Mouse (Mus musculus) myocyte (in vitro differentiated cells): ENCODE data around the gene Arhgef12. TPM values are rescaled to one million over a fixed set of nuclear protein-coding genes. Genes with fewer than 3 reads are reported as not detected.

ENCODE experiments used
- H3K27me3 ChIP-seq: one replicate; pipeline ENCODE4 v1.6.1; 2011; ENCODE audit not compliant: control insufficient read depth, insufficient read depth, insufficient read length
- H3K36me3 ChIP-seq: one replicate; pipeline ENCODE4 v1.6.1; 2011; ENCODE audit not compliant: control insufficient read depth, insufficient read depth
- H3K4me2 ChIP-seq: one replicate; pipeline ENCODE4 v1.6.1; 2011; ENCODE audit warnings: low read depth, control low read depth
- H3K4me3 ChIP-seq: one replicate; pipeline ENCODE4 v1.5.1; 2011; ENCODE audit warnings: mild to moderate bottlenecking, control low read depth, moderate library complexity
- H3K79me2 ChIP-seq: one replicate; pipeline ENCODE4 v1.6.1; 2011; ENCODE audit not compliant: control insufficient read depth, insufficient read depth
- H3ac ChIP-seq: one replicate; pipeline ENCODE4 v1.6.1; 2011; ENCODE audit not compliant: control insufficient read depth, insufficient read length
- CEBPB ChIP-seq: IDR thresholded peaks from 2 replicates; pipeline ENCODE4 v1.6.1; 2011; ENCODE audit warnings: mild to moderate bottlenecking, moderate library complexity; ENCODE audit not compliant: poor library complexity, insufficient read depth, severe bottlenecking
- E2F4 ChIP-seq: IDR thresholded peaks from one replicate; pipeline ENCODE4 v1.6.1; 2011; ENCODE audit warnings: mild to moderate bottlenecking, control low read depth, moderate library complexity; ENCODE audit not compliant: insufficient read depth
- MAX ChIP-seq: IDR thresholded peaks from one replicate; pipeline ENCODE4 v1.6.1; 2011; ENCODE audit warnings: low read depth, mild to moderate bottlenecking, control low read depth
- MYOD1 ChIP-seq, 3 experiments: IDR thresholded peaks; one replicate each; pipeline ENCODE4 v1.6.1; 2011; ENCODE audit warnings: control low read depth in 2 of 3, low read depth in 2 of 3, mild to moderate bottlenecking in 2 of 3, moderate library complexity in 1 of 3; ENCODE audit not compliant: insufficient read length in 2 of 3, control insufficient read depth in 1 of 3
- MYOG ChIP-seq, 3 experiments: IDR thresholded peaks; one replicate each; pipeline ENCODE4 v1.6.1; 2011; ENCODE audit warnings: control low read depth in 2 of 3, low read depth in 2 of 3, mild to moderate bottlenecking in 2 of 3; ENCODE audit not compliant: insufficient read length in 2 of 3, control insufficient read depth in 1 of 3, insufficient read depth in 1 of 3
- POLR2A ChIP-seq: IDR thresholded peaks from one replicate; pipeline ENCODE4 v1.6.1; 2011; ENCODE audit warnings: low read depth, mild to moderate bottlenecking, control low read depth, moderate library complexity; ENCODE audit not compliant: insufficient read length
- POLR2AphosphoS2 ChIP-seq: IDR thresholded peaks from one replicate; pipeline ENCODE4 v1.6.1; 2011; ENCODE audit warnings: low read depth, control low read depth; ENCODE audit not compliant: insufficient read length
- REST ChIP-seq: IDR thresholded peaks from one replicate; pipeline ENCODE4 v1.6.1; 2011; ENCODE audit warnings: mild to moderate bottlenecking, control low read depth, moderate library complexity; ENCODE audit not compliant: insufficient read depth, insufficient read length
- SRF ChIP-seq: IDR thresholded peaks from one replicate; pipeline ENCODE4 v1.6.1; 2011; ENCODE audit warnings: low read depth; ENCODE audit not compliant: control insufficient read depth, insufficient read length
- TCF12 ChIP-seq: IDR thresholded peaks from one replicate; pipeline ENCODE4 v1.6.1; 2011; ENCODE audit warnings: mild to moderate bottlenecking, control low read depth; ENCODE audit not compliant: poor library complexity, insufficient read depth, severe bottlenecking
- TCF3 ChIP-seq: IDR thresholded peaks from one replicate; pipeline ENCODE4 v1.6.1; 2011; ENCODE audit warnings: low read depth, control low read depth; ENCODE audit not compliant: insufficient read length
- USF1 ChIP-seq: IDR thresholded peaks from one replicate; pipeline ENCODE4 v1.6.1; 2011; ENCODE audit warnings: low read depth, mild to moderate bottlenecking, control low read depth, moderate library complexity
- polyA plus RNA-seq: library from polyadenylated mRNA; unstranded; fragments of >200 nt; fragmentation: generic; extraction: Trizol; gene quantifications from one replicate; pipeline ENCODE4 v1.2.1, GENCODE M21; 2012; ENCODE audit warnings: missing spikeins

Arhgef12 gene
- polyA plus RNA-seq, 1 experiment = 12.9 TPM

DNA sequence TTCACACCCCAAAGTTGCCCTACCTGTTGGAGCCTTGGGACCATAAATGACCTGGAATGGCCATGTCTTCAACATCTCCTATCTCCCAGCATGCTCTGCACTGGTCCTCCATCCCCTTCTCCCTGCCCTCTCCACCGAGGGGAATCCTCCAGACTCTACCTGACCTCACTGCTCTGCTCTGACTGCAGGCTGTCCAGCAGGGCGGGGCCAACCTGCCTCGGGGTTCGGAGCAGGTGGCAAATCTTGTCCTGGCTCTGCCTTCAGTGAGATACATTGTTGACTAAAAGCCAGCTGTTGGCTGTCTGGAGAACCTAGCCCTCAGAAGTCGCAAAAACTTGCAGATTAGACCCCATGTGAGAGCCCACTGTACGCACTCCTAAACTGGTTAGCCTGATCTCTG is 180.5 kb downstream of the Arhgef12 start:
- Histone ChIP-seq H3K79me2 (no peaks in the 10 kb centered on the region), H3K4me2 (no peak overlapping the region), H3K36me3 (no peaks in the 10 kb centered on the region), H3K4me3 (no peak overlapping the region), H3K27me3 (peaks cover 61% of the 10 kb centered on the region), H3ac (no peak overlapping the region)
- TF ChIP-seq POLR2AphosphoS2 = no peak
- no peak for TF ChIP-seq POLR2A
- TF ChIP-seq TCF3 = no peak
- no peak for TF ChIP-seq MYOG (IDR thresholded peaks at IDR 0.05; ENCODE audit: control insufficient read depth in 1 of 3, insufficient read depth in 1 of 3, insufficient read length in 2 of 3, low read depth in 2 of 3)
- no peak for TF ChIP-seq MAX
- no peak for TF ChIP-seq SRF
- TF ChIP-seq E2F4 = no peak
- no peak for TF ChIP-seq CEBPB
- no peak for TF ChIP-seq TCF12
- TF ChIP-seq REST = no peak
- TF ChIP-seq MYOD1 (IDR thresholded peaks at IDR 0.05; ENCODE audit: control insufficient read depth in 1 of 3, insufficient read length in 2 of 3, low read depth in 2 of 3) = no peak
- no peak for TF ChIP-seq USF1

DNA sequence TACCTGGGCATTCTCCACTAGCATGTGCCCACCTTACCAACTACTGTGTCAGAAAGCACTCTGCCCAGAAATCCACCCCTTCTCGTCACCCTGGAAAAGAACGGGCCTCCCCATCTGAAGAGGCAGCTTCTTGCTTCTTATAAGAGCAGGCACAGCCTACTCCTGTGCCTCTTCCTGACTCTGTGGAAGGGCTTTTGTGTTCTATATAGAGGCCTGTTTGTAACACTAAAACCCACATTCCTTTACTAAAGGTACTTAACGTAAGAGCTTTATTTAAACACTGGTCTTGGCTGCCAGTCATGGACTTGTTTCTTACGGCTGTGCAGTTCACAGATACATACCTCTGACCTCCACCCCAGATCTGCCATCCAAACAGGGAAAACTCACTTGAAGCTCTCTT is 185.2 kb downstream of the Arhgef12 start:
- no peak for TF ChIP-seq TCF12
- TF ChIP-seq POLR2A = no peak
- no peak for TF ChIP-seq TCF3
- TF ChIP-seq CEBPB = no peak
- TF ChIP-seq MAX = no peak
- no peak for TF ChIP-seq USF1
- Histone ChIP-seq H3K27me3 (peaks cover 51% of the 10 kb centered on the region), H3K4me2 (no peak overlapping the region)

DNA sequence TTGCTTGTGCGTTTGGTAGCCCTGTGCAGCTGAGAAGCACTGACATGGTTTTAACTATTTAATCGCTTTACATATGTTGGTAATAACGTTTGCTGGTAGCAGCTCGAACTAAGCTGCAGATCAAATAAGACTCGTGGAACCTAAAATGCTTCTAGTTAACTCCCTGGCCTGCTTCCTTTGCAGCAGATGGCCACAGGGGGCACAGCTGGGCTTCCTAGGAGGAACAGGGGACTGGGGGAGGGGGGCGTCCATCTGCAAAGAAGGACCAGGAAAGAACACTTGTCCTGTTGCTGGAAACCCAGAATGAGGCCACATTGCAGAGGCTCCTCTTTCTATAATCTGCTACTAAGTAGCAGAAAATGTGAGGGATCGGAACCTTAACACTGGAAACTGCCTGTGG is 186.8 kb downstream of the Arhgef12 start:
- H3K4me2 ChIP-seq = no peak overlapping the region
- H3ac ChIP-seq = no peak overlapping the region
- H3K36me3 ChIP-seq = no peaks in the 10 kb centered on the region
- no peak overlapping the region for H3K4me3 ChIP-seq
- H3K79me2 ChIP-seq = no peaks in the 10 kb centered on the region
- TF ChIP-seq TCF12 (no peak), E2F4 (no peak), CEBPB (no peak), MAX (no peak)
- peaks cover 51% of the 10 kb centered on the region for H3K27me3 ChIP-seq

More for the DNA sequence above, 185.2 kb downstream of the Arhgef12 start:
- H3K79me2 ChIP-seq = no peaks in the 10 kb centered on the region
- H3K36me3 ChIP-seq = no peaks in the 10 kb centered on the region
- H3K4me3 ChIP-seq = no peak overlapping the region
- H3ac ChIP-seq = no peak overlapping the region

DNA sequence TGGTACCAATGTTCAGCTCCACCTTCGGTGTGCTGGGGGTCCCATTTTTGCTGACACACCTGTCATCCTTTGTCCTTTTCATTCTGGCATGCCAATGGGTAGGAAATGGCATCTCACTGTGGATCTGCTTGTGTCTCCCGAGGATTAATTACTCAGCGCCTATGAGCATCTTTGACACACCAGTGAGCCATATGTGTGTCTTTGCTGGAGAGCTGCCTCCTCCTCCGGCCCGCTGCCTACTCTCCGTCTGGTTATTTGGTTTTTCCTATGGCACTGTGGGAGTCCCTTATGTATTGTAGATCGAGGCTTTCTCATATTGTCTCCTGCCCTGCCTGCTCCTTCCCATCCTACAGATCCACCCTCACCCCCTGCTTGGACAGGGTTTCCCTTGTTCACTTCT is 189.1 kb downstream of the Arhgef12 start:
- Histone ChIP-seq H3K79me2 (no peaks in the 10 kb centered on the region), H3K27me3 (peaks cover 48% of the 10 kb centered on the region), H3K36me3 (no peaks in the 10 kb centered on the region), H3ac (no peak overlapping the region), H3K4me2 (no peak overlapping the region), H3K4me3 (no peak overlapping the region)
- TF ChIP-seq MYOG (IDR thresholded peaks at IDR 0.05; ENCODE audit: control insufficient read depth in 1 of 3, insufficient read depth in 1 of 3, insufficient read length in 2 of 3, low read depth in 2 of 3) (no peak), TCF3 (no peak), MAX (no peak), POLR2AphosphoS2 (no peak), POLR2A (no peak), TCF12 (no peak), MYOD1 (IDR thresholded peaks at IDR 0.05; ENCODE audit: control insufficient read depth in 1 of 3, insufficient read length in 2 of 3, low read depth in 2 of 3) (no peak), USF1 (no peak), CEBPB (no peak), E2F4 (no peak), REST (no peak), SRF (no peak)

Other genes starting within 250 kb of the Arhgef12 start
- not detected for gene Grik4, start 162.7 kb downstream of the Arhgef12 start, polyA plus RNA-seq
- 0.07 TPM for gene Tmem136, start 9.3 kb upstream of the Arhgef12 start, polyA plus RNA-seq
- not detected for gene Pou2f3, start 103.1 kb upstream of the Arhgef12 start, polyA plus RNA-seq
- 27.1 TPM for gene Oaf, start 132.7 kb upstream of the Arhgef12 start, polyA plus RNA-seq
- 0.05 TPM for gene Trim29, start 203.6 kb upstream of the Arhgef12 start, polyA plus RNA-seq